Mouse (Mus musculus) intestine, embryonic 14.5 days (tissue): ENCODE data around the gene Btaf1. TPM values are rescaled to one million over a fixed set of nuclear protein-coding genes. Genes with fewer than 3 reads are reported as not detected.

Experiments used
- ATAC-seq: fragments of 200-750 bp; cut with Nextera tagmentation; replicated peaks from 2 replicates; pipeline ENCODE4 v1.8.0; 2017; ENCODE audit warnings: low read depth, moderate number of reproducible peaks, moderate TSS enrichment, moderate library complexity; ENCODE audit not compliant: low FRiP score, low TSS enrichment
- DNase-seq: peaks from one replicate; pipeline ENCODE4 v3.0.0-alpha.2; 2018; ENCODE audit warnings: low spot score
- H3K27ac ChIP-seq: fragments of 300-500 bp; sonication (generic); 2 replicates; pipeline ENCODE4 v1.5.1; 2014; ENCODE audit warnings: low read depth, mild to moderate bottlenecking, control low read depth
- H3K27me3 ChIP-seq: fragments of 300-500 bp; sonication (generic); replicated peaks from 2 replicates; pipeline ENCODE4 v1.6.1; 2014; ENCODE audit warnings: low read length, control low read depth; ENCODE audit not compliant: control insufficient read depth, insufficient read depth
- H3K36me3 ChIP-seq: fragments of 300-500 bp; sonication (generic); 2 replicates; pipeline ENCODE4 v1.6.1; 2014; ENCODE audit warnings: low read length, control low read depth; ENCODE audit not compliant: control insufficient read depth, insufficient read depth
- H3K4me1 ChIP-seq: fragments of 300-500 bp; sonication (generic); replicated peaks from 2 replicates; pipeline ENCODE4 v1.6.1; 2014; ENCODE audit warnings: low read length, control low read depth, mixed read lengths; ENCODE audit not compliant: control insufficient read depth, insufficient read depth
- H3K4me2 ChIP-seq: fragments of 300-500 bp; sonication (generic); 2 replicates; pipeline ENCODE4 v1.6.1; 2014; ENCODE audit warnings: low read length
- H3K4me3 ChIP-seq: fragments of 300-500 bp; sonication (generic); 2 replicates; pipeline ENCODE4 v1.5.1; 2014; ENCODE audit warnings: low read depth, low read length, control low read depth, mixed read lengths
- H3K9ac ChIP-seq: fragments of 300-500 bp; sonication (generic); 2 replicates; pipeline ENCODE4 v1.6.1; 2014; ENCODE audit warnings: mild to moderate bottlenecking, low read length
- H3K9me3 ChIP-seq: fragments of 300-500 bp; sonication (generic); 2 replicates; pipeline ENCODE4 v1.6.1; 2016; ENCODE audit warnings: low read length, control low read depth; ENCODE audit not compliant: control insufficient read depth
- WGBS: fragments of 180-500 bp; shearing (Covaris S2); extraction: QIAGEN DNeasy Blood & Tissue Kit; methylation state at CpG from one replicate; pipeline ENCODE4 v1.1.7; 2014; 5-methylcytosine and 5-hydroxymethylcytosine counted together
- polyA plus RNA-seq: library from polyadenylated mRNA; unstranded; fragments of >200 nt; fragmentation: Nextera tagmentation; extraction: Ambion mirVana; gene quantifications from 2 replicates; pipeline ENCODE4 v1.2.1, GENCODE M21; 2014

The Btaf1 gene
- polyA plus RNA-seq, 1 experiment from 2014 or later = 15.3 TPM

- WGBS = 70% methylated on average over 4 of the region's 4 CpGs
- peak; percentile 27; the same call in 1 of the 2 replicates for ATAC-seq
- no peaks in the 10 kb centered on the region for H3K36me3 ChIP-seq
- H3K27ac ChIP-seq = no peak overlapping the region
- H3K4me1 ChIP-seq = no peaks in the 10 kb centered on the region
- peak; percentile 57 for DNase-seq
- no peak overlapping the region for H3K4me2 ChIP-seq
- H3K9ac ChIP-seq = no peak overlapping the region
- no peaks in the 10 kb centered on the region for H3K27me3 ChIP-seq
- no peak overlapping the region for H3K4me3 ChIP-seq
- H3K9me3 ChIP-seq = no peaks in the 10 kb centered on the region
Measured at GRCm38 (mm10) chr19:37050643-37051345, 124.9 kb downstream of the Btaf1 start.

- no peaks in the 10 kb centered on the region for H3K27me3 ChIP-seq
- DNase-seq = no peak
- no peaks in the 10 kb centered on the region for H3K4me1 ChIP-seq
- no peak overlapping the region for H3K4me3 ChIP-seq
- no peaks in the 10 kb centered on the region for H3K36me3 ChIP-seq
- no peaks in the 10 kb centered on the region for H3K9me3 ChIP-seq
- no peak overlapping the region for H3K27ac ChIP-seq
- no peak overlapping the region for H3K4me2 ChIP-seq
- 80% methylated on average over 4 of the region's 4 CpGs for WGBS
- ATAC-seq = no peak
- no peak overlapping the region for H3K9ac ChIP-seq
Measured at GRCm38 (mm10) chr19:37055976-37056556, 130.2 kb downstream of the Btaf1 start.

- ATAC-seq (no peak), DNase-seq (no peak)
- 83% methylated on average over 8 of the region's 8 CpGs for WGBS
- H3K36me3 ChIP-seq = no peaks in the 10 kb centered on the region
- no peaks in the 10 kb centered on the region for H3K9me3 ChIP-seq
- no peaks in the 10 kb centered on the region for H3K4me1 ChIP-seq
- H3K4me3 ChIP-seq = no peak overlapping the region
- H3K9ac ChIP-seq = no peak overlapping the region
- H3K4me2 ChIP-seq = no peak overlapping the region
- H3K27me3 ChIP-seq = no peaks in the 10 kb centered on the region
- H3K27ac ChIP-seq = no peak overlapping the region
Measured at GRCm38 (mm10) chr19:37057161-37057905, 131.5 kb downstream of the Btaf1 start.

GRCm38 (mm10) chr19:37059623-37060022, 133.7 kb downstream of the Btaf1 start:
- Histone ChIP-seq H3K4me1 (no peaks in the 10 kb centered on the region), H3K4me2 (no peak overlapping the region), H3K9ac (no peak overlapping the region), H3K36me3 (no peaks in the 10 kb centered on the region), H3K27ac (no peak overlapping the region), H3K27me3 (no peaks in the 10 kb centered on the region), H3K9me3 (no peaks in the 10 kb centered on the region), H3K4me3 (no peak overlapping the region)
- DNase-seq = no peak
- WGBS = 60% methylated on average over 2 of the region's 2 CpGs
- no peak for ATAC-seq

GRCm38 (mm10) chr19:37060078-37060477, 134.2 kb downstream of the Btaf1 start:
- Histone ChIP-seq H3K4me1 (no peaks in the 10 kb centered on the region), H3K9ac (no peak overlapping the region), H3K27ac (no peak overlapping the region), H3K36me3 (no peaks in the 10 kb centered on the region), H3K4me2 (no peak overlapping the region), H3K9me3 (no peaks in the 10 kb centered on the region), H3K27me3 (no peaks in the 10 kb centered on the region), H3K4me3 (no peak overlapping the region)
- 74% methylated on average over 4 of the region's 4 CpGs for WGBS
- ATAC-seq (no peak), DNase-seq (no peak)

Other genes starting within 250 kb of the Btaf1 start
- 10.0 and 11.7 TPM in 2 replicates for gene Ppp1r3c, start 189.4 kb upstream of the Btaf1 start, polyA plus RNA-seq
- 64.6 and 73.8 TPM in 2 replicates for gene Tnks2, start 91.8 kb upstream of the Btaf1 start, polyA plus RNA-seq
- 3.5 and 3.8 TPM in 2 replicates for gene Fgfbp3, start 6.5 kb upstream of the Btaf1 start, polyA plus RNA-seq